Mouse (Mus musculus) ES-Bruce4 (cell line): ENCODE data around the gene Cenpv. TPM values are rescaled to one million over a fixed set of nuclear protein-coding genes. Genes with fewer than 3 reads are reported as not detected.

Experiments
- H3K27ac ChIP-seq: 2 replicates; pipeline ENCODE4 v1.5.1; 2012; ENCODE audit warnings: low read length, inconsistent platforms; ENCODE audit not compliant: insufficient read depth
- H3K27me3 ChIP-seq: 2 replicates; pipeline ENCODE4 v1.6.1; 2012; ENCODE audit warnings: mild to moderate bottlenecking, low read length, inconsistent platforms; ENCODE audit not compliant: control insufficient read depth, poor library complexity, insufficient read depth, severe bottlenecking
- H3K36me3 ChIP-seq: 2 replicates; pipeline ENCODE4 v1.6.1; 2012; ENCODE audit warnings: inconsistent platforms, mild to moderate bottlenecking, low read length, moderate library complexity; ENCODE audit not compliant: control insufficient read depth, poor library complexity, insufficient read depth, severe bottlenecking
- H3K4me1 ChIP-seq: one replicate; pipeline ENCODE4 v1.8.1; 2011; ENCODE audit warnings: low read length; ENCODE audit not compliant: control insufficient read depth, insufficient read depth
- H3K4me3 ChIP-seq: 2 replicates; pipeline ENCODE4 v1.5.1; 2011; ENCODE audit warnings: low read depth, mild to moderate bottlenecking, low read length
- H3K9ac ChIP-seq: 2 replicates; pipeline ENCODE4 v1.6.1; 2012; ENCODE audit warnings: low read depth, mild to moderate bottlenecking, inconsistent platforms; ENCODE audit not compliant: poor library complexity, severe bottlenecking
- H3K9me3 ChIP-seq: replicated peaks from 2 replicates; pipeline ENCODE4 v1.6.1; 2012; ENCODE audit warnings: mild to moderate bottlenecking, low read length, inconsistent platforms; ENCODE audit not compliant: control insufficient read depth, poor library complexity, insufficient read depth, severe bottlenecking
- CTCF ChIP-seq: IDR thresholded peaks from one replicate; pipeline ENCODE4 v1.8.1; 2011; ENCODE audit warnings: low read depth, low read length
- EP300 ChIP-seq: IDR thresholded peaks from 2 replicates; pipeline ENCODE4 v1.6.1; 2011; ENCODE audit warnings: low read depth, low read length; ENCODE audit not compliant: insufficient read depth
- POLR2A ChIP-seq: IDR thresholded peaks from one replicate; pipeline ENCODE4 v1.8.1; 2011; ENCODE audit warnings: low read length; ENCODE audit not compliant: insufficient read depth
- polyA plus RNA-seq: library from polyadenylated mRNA; stranded (reverse); fragments of >200 nt; gene quantifications from 2 replicates; pipeline ENCODE4 v1.2.4, GENCODE M21; 2011; ENCODE audit warnings: low read depth; ENCODE audit not compliant: missing spikeins, insufficient read depth, insufficient read length

Cenpv gene
- polyA plus RNA-seq, 1 experiment, result 66.9 TPM

GRCm38 (mm10) chr11:62507683-62508082 lies 31.4 kb downstream of the Cenpv start:
- no peaks in the 10 kb centered on the region for H3K27me3 ChIP-seq
- peaks cover 7% of the 10 kb centered on the region for H3K4me1 ChIP-seq
- peak overlapping the region; percentile 62 for H3K27ac ChIP-seq
- no peak overlapping the region for H3K4me3 ChIP-seq
- peaks cover 22% of the 10 kb centered on the region for H3K36me3 ChIP-seq
- TF ChIP-seq EP300 (no peak), CTCF (no peak), POLR2A (no peak)
- H3K9ac ChIP-seq, result no peak overlapping the region
- peaks cover 44% of the 10 kb centered on the region for H3K9me3 ChIP-seq

- peaks cover 9% of the 10 kb centered on the region for H3K9me3 ChIP-seq
- TF ChIP-seq POLR2A (no peak), CTCF (no peak), EP300 (no peak)
Observed at GRCm38 (mm10) chr11:62500529-62500928, 38.5 kb downstream of the Cenpv start.

GRCm38 (mm10) chr11:62498802-62499201 lies 40.3 kb downstream of the Cenpv start:
- H3K4me3 ChIP-seq, result no peak overlapping the region
- H3K27ac ChIP-seq, result peak overlapping the region; percentile 34
- TF ChIP-seq EP300 (no peak), CTCF (no peak), POLR2A (no peak)
- no peaks in the 10 kb centered on the region for H3K27me3 ChIP-seq
- H3K9ac ChIP-seq, result no peak overlapping the region
- H3K4me1 ChIP-seq, result peaks cover 6% of the 10 kb centered on the region
- H3K36me3 ChIP-seq, result no peaks in the 10 kb centered on the region; the same call in 1 of the 2 replicates
- H3K9me3 ChIP-seq, result no peaks in the 10 kb centered on the region

More at GRCm38 (mm10) chr11:62500529-62500928, 38.5 kb downstream of the Cenpv start:
- no peak overlapping the region for H3K4me3 ChIP-seq
- no peaks in the 10 kb centered on the region for H3K27me3 ChIP-seq
- no peak overlapping the region for H3K9ac ChIP-seq
- H3K36me3 ChIP-seq, result peaks cover 9% of the 10 kb centered on the region
- peak overlapping the region; percentile 54; the same call in 1 of the 2 replicates for H3K27ac ChIP-seq
- H3K4me1 ChIP-seq, result peaks cover 6% of the 10 kb centered on the region

- TF ChIP-seq EP300 (no peak), CTCF (no peak)
- Histone ChIP-seq H3K9me3 (no peaks in the 10 kb centered on the region), H3K4me1 (peaks cover 4% of the 10 kb centered on the region), H3K27ac (peak overlapping the region; percentile 84), H3K27me3 (no peaks in the 10 kb centered on the region), H3K9ac (peak overlapping the region; percentile 35; the same call in 1 of the 2 replicates), H3K36me3 (no peaks in the 10 kb centered on the region), H3K4me3 (no peak overlapping the region)
Observed at GRCm38 (mm10) chr11:62497181-62497580, 41.9 kb downstream of the Cenpv start.

- Histone ChIP-seq H3K9me3 (no peaks in the 10 kb centered on the region), H3K27ac (peak overlapping the region; percentile 98), H3K36me3 (no peaks in the 10 kb centered on the region), H3K4me1 (peaks cover 3% of the 10 kb centered on the region), H3K9ac (peak overlapping the region; percentile 56), H3K4me3 (no peak overlapping the region), H3K27me3 (no peaks in the 10 kb centered on the region)
- no peak for TF ChIP-seq EP300
- no peak for TF ChIP-seq POLR2A
- TF ChIP-seq CTCF, result no peak
Observed at GRCm38 (mm10) chr11:62496151-62496715, 42.8 kb downstream of the Cenpv start.

- peak overlapping the region; percentile 15 for H3K4me3 ChIP-seq
- H3K4me1 ChIP-seq, result peaks cover 3% of the 10 kb centered on the region
- H3K9ac ChIP-seq, result peak overlapping the region; percentile 56
- H3K27me3 ChIP-seq, result no peaks in the 10 kb centered on the region
- no peaks in the 10 kb centered on the region for H3K9me3 ChIP-seq
- H3K36me3 ChIP-seq, result no peaks in the 10 kb centered on the region
- TF ChIP-seq POLR2A, result no peak
- no peak for TF ChIP-seq EP300
- no peak for TF ChIP-seq CTCF
- H3K27ac ChIP-seq, result peak overlapping the region; percentile 98
Observed at GRCm38 (mm10) chr11:62495276-62495801, 43.7 kb downstream of the Cenpv start.
